Mouse (Mus musculus) bone marrow macrophage, adult 2 months (primary cell): ENCODE data around the gene Pomgnt2.

Source experiments
- CTCF ChIP-seq: IDR thresholded peaks from 2 replicates; pipeline ENCODE4 v1.5.1; 2012; ENCODE audit warnings: low read depth, mild to moderate bottlenecking, low read length, moderate library complexity
- POLR2A ChIP-seq: IDR thresholded peaks from 2 replicates; pipeline ENCODE4 v1.6.1; 2012; ENCODE audit warnings: mild to moderate bottlenecking, low read depth, low read length, borderline replicate concordance

DNA sequence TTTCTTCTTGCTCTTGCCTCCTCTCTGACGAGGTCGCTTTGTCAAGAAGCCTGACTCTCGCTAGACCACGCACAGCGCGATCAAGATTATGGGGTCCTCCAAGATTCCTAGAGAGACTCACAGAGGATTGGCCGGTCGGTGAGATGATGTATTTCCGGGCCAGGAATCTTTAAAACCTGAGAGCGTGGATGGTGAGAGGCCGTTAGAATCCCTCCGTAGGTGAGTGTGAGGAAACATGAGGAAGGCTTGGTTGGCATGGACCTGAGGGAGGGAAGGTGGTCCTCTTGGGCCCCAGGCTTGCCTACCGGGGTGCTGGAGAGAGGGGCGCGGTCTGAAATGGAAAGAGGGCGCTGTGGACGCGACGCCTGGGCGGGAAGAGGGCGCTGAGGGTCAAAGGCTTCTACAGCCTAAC is 59.0 kb downstream of the Pomgnt2 start:
- TF ChIP-seq POLR2A (no peak), CTCF (no peak)
